Mouse (Mus musculus): ENCODE data around the gene Gm29797.

GRCm38 (mm10) chr2:181694581-181694980, 37.7 kb downstream of the Gm29797 start:
- TF ChIP-seq CTCF (IDR thresholded peaks at IDR 0.05; ENCODE audit: extremely low read depth, insufficient read depth, insufficient read length, insufficient replicate concordance) (no peak), POLR2A (IDR thresholded peaks at IDR 0.05; ENCODE audit: low read depth, low read length) (no peak)

Measured in spleen, adult 2 months (tissue).